Mouse (Mus musculus): ENCODE data around the gene Zfp775. TPM values are rescaled to one million over a fixed set of nuclear protein-coding genes. Genes with fewer than 3 reads are reported as not detected.

Zfp775 gene
- polyA plus RNA-seq, 1 experiment from 2014 or later, result 8.3 TPM

DNA sequence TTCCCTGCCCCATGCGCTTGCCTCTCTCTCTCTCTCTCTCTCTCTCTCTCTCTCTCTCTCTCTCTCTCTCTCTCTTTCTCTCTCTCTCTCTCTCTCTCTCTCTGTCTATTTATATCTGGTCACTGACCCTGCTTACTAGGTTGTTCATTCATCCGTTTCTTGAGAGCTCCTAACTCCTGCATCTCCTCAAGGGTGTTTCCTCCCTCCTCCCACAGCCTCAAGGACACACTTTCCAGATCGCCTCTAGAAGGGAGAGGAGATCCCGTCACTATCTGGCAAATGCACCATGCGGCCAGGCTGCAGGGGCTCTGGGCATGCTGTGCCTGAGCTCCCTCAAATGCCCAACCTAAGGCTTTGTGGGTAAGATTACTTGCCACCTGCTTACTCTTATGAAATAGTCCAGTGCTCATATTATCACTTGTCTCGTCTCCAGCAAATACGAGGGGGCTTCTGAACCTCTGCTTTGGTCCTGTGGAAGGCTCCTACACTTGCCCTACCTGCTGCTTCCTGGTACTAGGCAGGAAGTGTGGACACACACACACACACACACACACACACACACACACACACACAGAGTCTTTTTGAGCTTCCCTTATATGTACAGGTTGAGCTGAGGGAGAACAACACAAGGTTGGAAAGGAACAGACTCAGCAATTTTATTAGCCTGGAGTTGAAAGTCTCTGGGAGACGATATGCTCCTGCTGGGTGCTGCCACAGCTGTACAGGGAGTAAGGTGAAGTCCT lies 32.6 kb upstream of the Zfp775 start:
- WGBS, result 62% methylated on average over 8 of the region's 8 CpGs
- no peak for ATAC-seq (ENCODE audit: borderline replicate concordance, extremely low read depth, low FRiP score, low TSS enrichment)
- no peak overlapping the region for H3K9ac ChIP-seq
- no peak overlapping the region for H3K4me3 ChIP-seq
- H3K36me3 ChIP-seq, result no peaks in the 10 kb centered on the region
- H3K4me2 ChIP-seq, result no peak overlapping the region
- H3K27ac ChIP-seq, result no peak overlapping the region
- peaks cover 44% of the 10 kb centered on the region for H3K4me1 ChIP-seq
- H3K9me3 ChIP-seq, result no peaks in the 10 kb centered on the region
- no peaks in the 10 kb centered on the region for H3K27me3 ChIP-seq

DNA sequence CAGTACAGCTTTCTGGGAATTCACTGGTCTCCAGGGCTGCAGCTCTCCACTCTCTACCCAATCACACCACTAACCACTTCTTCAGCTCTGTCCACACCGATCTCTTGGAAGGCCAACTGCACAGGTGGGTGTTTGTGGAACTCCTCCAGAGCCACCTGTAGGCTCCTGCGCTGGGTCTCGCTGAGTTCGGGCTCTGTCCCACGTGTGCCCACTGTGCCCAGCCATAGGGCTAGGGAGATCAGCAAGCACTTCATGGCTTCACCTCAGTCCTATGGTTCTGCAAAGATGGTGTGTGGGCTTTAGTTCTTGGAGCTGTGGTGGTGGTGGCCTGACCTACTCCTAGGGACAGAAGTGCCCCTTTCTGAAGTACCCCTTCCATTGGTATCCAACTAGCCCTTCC lies 29.8 kb upstream of the Zfp775 start:
- H3K27ac ChIP-seq, result peak overlapping the region; percentile 78
- peak overlapping the region; percentile 13 for H3K4me3 ChIP-seq
- ATAC-seq (ENCODE audit: borderline replicate concordance, extremely low read depth, low FRiP score, low TSS enrichment), result no peak
- WGBS, result 85% methylated on average over 5 of the region's 5 CpGs
- no peaks in the 10 kb centered on the region for H3K9me3 ChIP-seq
- peak overlapping the region; percentile 46 for H3K4me2 ChIP-seq
- no peaks in the 10 kb centered on the region for H3K27me3 ChIP-seq
- H3K4me1 ChIP-seq, result peaks cover 34% of the 10 kb centered on the region
- no peak overlapping the region for H3K9ac ChIP-seq
- H3K36me3 ChIP-seq, result no peaks in the 10 kb centered on the region

- Histone ChIP-seq H3K4me2 (peak within 1 kb of the TSS; percentile 46), H3K27me3 (no peaks in the 10 kb centered on the region), H3K9me3 (no peaks in the 10 kb centered on the region), H3K9ac (no peak within 1 kb of the TSS), H3K4me3 (peak within 1 kb of the TSS; percentile 13), H3K4me1 (peaks cover 34% of the 10 kb centered on the region), H3K36me3 (no peaks in the 10 kb centered on the region), H3K27ac (peak within 1 kb of the TSS; percentile 78)
- WGBS, result 18% methylated on average over 6 of the region's 6 CpGs
- ATAC-seq (ENCODE audit: borderline replicate concordance, extremely low read depth, low FRiP score, low TSS enrichment), result peak; percentile 81
Measured at GRCm38 (mm10) chr6:48572572-48573061, 29.2 kb upstream of the Zfp775 start, which contains the start of gene Rarres2. TSS of gene Rarres2 (minus strand) at chr6:48572789.

DNA sequence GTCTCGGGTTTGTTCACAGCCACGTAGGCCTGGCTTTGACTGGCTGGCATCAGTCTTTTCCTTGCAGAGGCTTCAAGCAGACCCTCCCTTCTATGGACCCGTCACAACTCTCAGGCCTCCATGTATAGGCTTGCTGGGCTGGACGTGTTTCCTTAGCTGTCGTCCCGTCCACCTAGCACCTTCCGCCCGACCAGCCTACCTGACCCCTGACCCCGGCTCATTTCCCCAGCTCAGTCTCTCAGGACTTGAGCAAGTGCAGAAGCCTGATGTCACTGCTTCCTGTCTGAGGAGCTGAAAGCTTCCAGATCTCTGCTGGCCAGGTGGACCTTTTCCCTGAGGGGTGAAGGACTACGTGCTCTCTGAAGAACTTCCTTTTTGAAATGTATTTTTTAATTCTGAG lies 28.6 kb upstream of the Zfp775 start:
- H3K27ac ChIP-seq, result peak overlapping the region; percentile 21; the same call in 1 of the 2 replicates
- H3K27me3 ChIP-seq, result no peaks in the 10 kb centered on the region
- peaks cover 36% of the 10 kb centered on the region for H3K4me1 ChIP-seq
- no peaks in the 10 kb centered on the region for H3K36me3 ChIP-seq
- no peak for ATAC-seq (ENCODE audit: borderline replicate concordance, extremely low read depth, low FRiP score, low TSS enrichment)
- H3K4me2 ChIP-seq, result no peak overlapping the region
- no peak overlapping the region for H3K4me3 ChIP-seq
- H3K9ac ChIP-seq, result no peak overlapping the region
- no peaks in the 10 kb centered on the region for H3K9me3 ChIP-seq
- WGBS, result 38% methylated on average over 10 of the region's 10 CpGs

GRCm38 (mm10) chr6:48573981-48574380 lies 27.9 kb upstream of the Zfp775 start:
- 60% methylated on average over 3 of the region's 3 CpGs for WGBS
- H3K27ac ChIP-seq, result no peak overlapping the region
- no peak for ATAC-seq (ENCODE audit: borderline replicate concordance, extremely low read depth, low FRiP score, low TSS enrichment)
- no peak overlapping the region for H3K4me3 ChIP-seq
- no peaks in the 10 kb centered on the region for H3K36me3 ChIP-seq
- H3K9ac ChIP-seq, result no peak overlapping the region
- peaks cover 32% of the 10 kb centered on the region; the same call in 1 of the 2 replicates for H3K4me1 ChIP-seq
- no peaks in the 10 kb centered on the region for H3K27me3 ChIP-seq
- no peaks in the 10 kb centered on the region for H3K9me3 ChIP-seq
- no peak overlapping the region for H3K4me2 ChIP-seq

DNA sequence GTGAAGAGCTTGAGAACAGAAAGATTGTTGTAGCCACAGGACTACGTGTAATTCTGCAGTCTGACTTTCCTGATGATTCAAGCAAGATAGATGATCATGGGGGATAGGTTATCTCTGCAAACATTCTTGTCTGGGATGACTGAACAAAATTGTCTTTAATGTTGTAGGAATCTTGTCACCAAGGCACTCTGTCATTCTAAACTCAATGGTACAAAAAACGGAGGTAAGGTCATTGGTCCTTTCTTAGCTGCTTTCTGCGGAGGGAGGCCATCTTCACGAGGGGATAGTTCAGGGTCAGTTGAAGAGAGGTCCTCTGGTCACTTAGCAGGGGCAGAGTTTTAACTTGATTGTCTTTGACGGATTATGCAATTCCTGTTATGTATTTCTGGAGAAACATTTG lies 23.1 kb upstream of the Zfp775 start:
- Histone ChIP-seq H3K4me3 (no peak overlapping the region), H3K4me1 (peaks cover 11% of the 10 kb centered on the region; the same call in 1 of the 2 replicates), H3K9ac (no peak overlapping the region), H3K9me3 (no peaks in the 10 kb centered on the region), H3K27me3 (no peaks in the 10 kb centered on the region), H3K36me3 (no peaks in the 10 kb centered on the region), H3K27ac (peak overlapping the region; percentile 82), H3K4me2 (no peak overlapping the region)
- WGBS, result 28% methylated on average over 5 of the region's 5 CpGs
- no peak for ATAC-seq (ENCODE audit: borderline replicate concordance, extremely low read depth, low FRiP score, low TSS enrichment)

- no peak overlapping the region for H3K9ac ChIP-seq
- WGBS, result 16% methylated on average over 5 of the region's 5 CpGs
- H3K4me3 ChIP-seq, result no peak overlapping the region
Measured at GRCm38 (mm10) chr6:48579215-48579648, 22.6 kb upstream of the Zfp775 start.

GRCm38 (mm10) chr6:48581257-48581656 lies 20.6 kb upstream of the Zfp775 start:
- Histone ChIP-seq H3K4me3 (no peak overlapping the region), H3K4me2 (no peak overlapping the region), H3K4me1 (peaks cover 11% of the 10 kb centered on the region; the same call in 1 of the 2 replicates), H3K27me3 (no peaks in the 10 kb centered on the region), H3K36me3 (no peaks in the 10 kb centered on the region), H3K9me3 (no peaks in the 10 kb centered on the region), H3K27ac (no peak overlapping the region), H3K9ac (no peak overlapping the region)
- WGBS, result 41% methylated on average over 3 of the region's 3 CpGs
- no peak for ATAC-seq (ENCODE audit: borderline replicate concordance, extremely low read depth, low FRiP score, low TSS enrichment)

More at GRCm38 (mm10) chr6:48579215-48579648, 22.6 kb upstream of the Zfp775 start:
- H3K27me3 ChIP-seq, result no peaks in the 10 kb centered on the region
- H3K36me3 ChIP-seq, result no peaks in the 10 kb centered on the region
- H3K9me3 ChIP-seq, result no peaks in the 10 kb centered on the region
- peak overlapping the region; percentile 82 for H3K27ac ChIP-seq
- peak; percentile 88 for ATAC-seq (ENCODE audit: borderline replicate concordance, extremely low read depth, low FRiP score, low TSS enrichment)
- peak overlapping the region; percentile 39 for H3K4me2 ChIP-seq
- peaks cover 11% of the 10 kb centered on the region; the same call in 1 of the 2 replicates for H3K4me1 ChIP-seq

DNA sequence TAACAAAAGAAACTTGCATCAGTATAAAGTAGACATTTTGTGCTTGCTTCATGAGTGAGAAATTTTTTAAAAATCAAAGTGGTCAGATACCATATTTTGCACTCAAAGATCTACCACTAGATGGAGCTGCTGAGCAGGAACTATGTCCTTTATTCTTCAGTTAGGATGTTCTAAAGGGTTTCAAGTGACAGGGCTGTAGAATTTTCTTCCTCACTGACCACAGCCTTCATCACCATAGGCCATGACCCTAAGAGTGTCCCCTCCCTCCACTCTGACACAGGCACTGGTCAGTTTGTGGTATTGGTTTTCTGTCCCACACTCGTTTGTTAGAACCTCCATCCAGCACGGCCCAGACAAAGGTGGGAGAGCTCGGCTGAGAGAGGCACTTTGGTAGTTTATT lies 19.8 kb upstream of the Zfp775 start:
- Histone ChIP-seq H3K4me2 (no peak overlapping the region), H3K36me3 (no peaks in the 10 kb centered on the region), H3K4me1 (peaks cover 11% of the 10 kb centered on the region; the same call in 1 of the 2 replicates), H3K27ac (no peak overlapping the region), H3K9me3 (no peaks in the 10 kb centered on the region), H3K27me3 (no peaks in the 10 kb centered on the region), H3K4me3 (no peak overlapping the region), H3K9ac (no peak overlapping the region)
- no peak for ATAC-seq (ENCODE audit: borderline replicate concordance, extremely low read depth, low FRiP score, low TSS enrichment)
- 67% methylated on average over 3 of the region's 3 CpGs for WGBS

GRCm38 (mm10) chr6:48589194-48589750 lies 12.6 kb upstream of the Zfp775 start, which contains the start of gene Gm45021:
TSS of gene Gm45021 (plus strand) at chr6:48589610.
- Histone ChIP-seq H3K4me1 (peaks cover 6% of the 10 kb centered on the region), H3K36me3 (no peaks in the 10 kb centered on the region), H3K9ac (no peak within 1 kb of the TSS), H3K9me3 (no peaks in the 10 kb centered on the region), H3K4me2 (no peak within 1 kb of the TSS), H3K27ac (no peak within 1 kb of the TSS), H3K4me3 (no peak within 1 kb of the TSS), H3K27me3 (no peaks in the 10 kb centered on the region)
- WGBS, result 18% methylated on average over 6 of the region's 6 CpGs
- no peak for ATAC-seq (ENCODE audit: borderline replicate concordance, extremely low read depth, low FRiP score, low TSS enrichment)

DNA sequence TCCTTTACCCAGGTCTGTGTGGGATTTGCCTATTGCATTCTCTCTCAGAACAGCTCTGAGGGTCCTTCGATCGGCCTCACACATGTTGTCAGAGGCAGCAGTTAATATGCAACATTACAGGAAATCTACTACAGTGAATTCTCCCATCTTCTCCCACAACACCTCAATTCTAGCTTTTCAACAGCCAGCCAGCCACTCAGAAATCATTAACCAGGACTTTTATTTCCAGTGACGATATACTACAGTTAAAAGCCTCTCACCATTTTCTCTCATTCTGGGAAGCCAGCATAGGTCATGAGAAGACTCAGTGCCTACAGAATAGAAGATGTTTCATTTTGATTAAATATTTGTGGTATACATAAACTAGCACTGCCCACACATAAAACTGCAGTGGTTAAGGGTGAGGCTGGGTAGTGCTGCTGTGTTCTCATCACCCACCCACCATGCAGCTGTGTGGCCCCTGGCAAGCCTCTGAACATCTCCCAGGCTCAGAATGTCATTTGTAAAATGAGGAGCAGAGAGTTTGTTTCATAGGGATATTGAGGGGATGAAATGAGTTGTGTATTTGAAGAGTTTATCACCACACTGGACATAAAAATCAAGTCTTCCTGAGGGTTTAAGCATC lies 10.5 kb upstream of the Zfp775 start:
- 83% methylated on average over 3 of the region's 3 CpGs for WGBS
- H3K9me3 ChIP-seq, result peaks cover 3% of the 10 kb centered on the region
- peaks cover 10% of the 10 kb centered on the region for H3K36me3 ChIP-seq
- no peak overlapping the region for H3K9ac ChIP-seq
- no peak overlapping the region for H3K27ac ChIP-seq
- no peak overlapping the region for H3K4me3 ChIP-seq
- H3K4me1 ChIP-seq, result peaks cover 14% of the 10 kb centered on the region
- ATAC-seq (ENCODE audit: borderline replicate concordance, extremely low read depth, low FRiP score, low TSS enrichment), result no peak
- H3K4me2 ChIP-seq, result no peak overlapping the region
- no peaks in the 10 kb centered on the region for H3K27me3 ChIP-seq

DNA sequence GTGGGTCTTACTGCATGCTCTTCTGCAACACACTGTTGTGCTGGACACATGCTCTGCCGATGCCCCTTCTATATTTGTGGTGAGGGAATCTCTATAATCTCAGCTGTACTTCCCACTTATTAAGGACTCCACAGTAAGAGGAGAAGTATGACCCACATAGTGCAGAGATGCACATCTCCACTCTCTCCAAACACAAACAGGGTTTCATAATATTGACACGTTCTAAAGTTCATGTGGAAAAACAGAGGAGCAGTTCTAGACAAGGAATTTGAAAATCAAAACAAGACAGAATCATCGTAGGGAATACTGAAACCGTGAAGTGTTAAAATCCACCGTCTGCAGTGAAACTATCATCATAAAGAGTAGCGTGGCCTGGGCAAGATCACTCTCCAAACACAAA lies 10.0 kb upstream of the Zfp775 start:
- 86% methylated on average over 6 of the region's 6 CpGs for WGBS
- ATAC-seq (ENCODE audit: borderline replicate concordance, extremely low read depth, low FRiP score, low TSS enrichment), result no peak
- Histone ChIP-seq H3K36me3 (peaks cover 16% of the 10 kb centered on the region), H3K4me1 (peaks cover 14% of the 10 kb centered on the region), H3K4me2 (no peak overlapping the region), H3K27me3 (no peaks in the 10 kb centered on the region), H3K27ac (no peak overlapping the region), H3K9me3 (peaks cover 9% of the 10 kb centered on the region), H3K4me3 (no peak overlapping the region), H3K9ac (no peak overlapping the region)

Measured in lung, embryonic 15.5 days (tissue).